Mouse (Mus musculus): ENCODE results near the gene Sez6l. TPM values are rescaled to one million over a fixed set of nuclear protein-coding genes. Genes with fewer than 3 reads are reported as not detected.

The Sez6l gene
- polyA plus RNA-seq, 1 experiment from 2014 or later: 0.08 TPM

- Histone ChIP-seq H3K36me3 (ENCODE audit: control insufficient read depth, insufficient read depth, low read length) (peaks cover 11% of the 10 kb centered on the region; the same call in 1 of the 2 replicates), H3K27me3 (replicated peaks; ENCODE audit: control insufficient read depth, insufficient read depth, low read length) (no peaks in the 10 kb centered on the region), H3K4me3 (ENCODE audit: low read depth, low read length) (no peak overlapping the region), H3K4me1 (replicated peaks; ENCODE audit: control insufficient read depth, insufficient read depth, low read length) (peaks cover 5% of the 10 kb centered on the region), H3K4me2 (no peak overlapping the region), H3K27ac (ENCODE audit: low read depth, low read length) (no peak overlapping the region), H3K9ac (ENCODE audit: low read depth, low read length) (no peak overlapping the region), H3K9me3 (ENCODE audit: control insufficient read depth, low read length) (no peaks in the 10 kb centered on the region)
- 75% methylated on average over 6 of the region's 6 CpGs for WGBS
- DNase-seq (ENCODE audit: low spot score) (no peak), ATAC-seq (replicated peaks; ENCODE audit: low FRiP score) (no peak)
Measured at GRCm38 (mm10) chr5:112378716-112379115, 198.3 kb downstream of the Sez6l start.

DNA sequence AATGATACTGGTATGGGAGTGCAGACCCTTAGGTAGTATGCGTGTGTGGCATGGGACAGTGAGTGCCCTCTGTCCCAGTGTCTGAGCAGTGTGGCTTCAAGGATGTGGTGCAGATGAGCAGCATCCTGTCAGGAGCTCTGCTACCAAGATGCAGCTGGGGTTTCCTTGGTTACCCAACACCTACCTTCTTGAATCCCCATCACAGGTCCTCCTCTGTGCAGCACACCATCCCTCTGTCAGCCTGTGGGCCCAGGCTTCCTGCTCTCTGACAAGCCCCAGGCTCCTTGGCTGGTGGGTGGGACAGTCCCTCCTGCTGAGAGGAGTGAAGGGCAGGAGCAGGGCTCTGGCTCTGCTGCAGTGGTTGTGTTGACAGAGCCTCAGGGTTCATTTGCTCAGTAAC lies 199.6 kb downstream of the Sez6l start:
- Histone ChIP-seq H3K27ac (ENCODE audit: low read depth, low read length) (no peak overlapping the region), H3K27me3 (replicated peaks; ENCODE audit: control insufficient read depth, insufficient read depth, low read length) (no peaks in the 10 kb centered on the region), H3K9me3 (ENCODE audit: control insufficient read depth, low read length) (no peaks in the 10 kb centered on the region), H3K4me1 (replicated peaks; ENCODE audit: control insufficient read depth, insufficient read depth, low read length) (peaks cover 5% of the 10 kb centered on the region; the same call in 1 of the 2 replicates), H3K4me2 (no peak overlapping the region), H3K4me3 (ENCODE audit: low read depth, low read length) (no peak overlapping the region), H3K9ac (ENCODE audit: low read depth, low read length) (no peak overlapping the region), H3K36me3 (ENCODE audit: control insufficient read depth, insufficient read depth, low read length) (peaks cover 14% of the 10 kb centered on the region; the same call in 1 of the 2 replicates)
- WGBS: 100% methylated on average over 1 of the region's 1 CpGs
- DNase-seq (ENCODE audit: low spot score) (no peak), ATAC-seq (replicated peaks; ENCODE audit: low FRiP score) (no peak)

DNA sequence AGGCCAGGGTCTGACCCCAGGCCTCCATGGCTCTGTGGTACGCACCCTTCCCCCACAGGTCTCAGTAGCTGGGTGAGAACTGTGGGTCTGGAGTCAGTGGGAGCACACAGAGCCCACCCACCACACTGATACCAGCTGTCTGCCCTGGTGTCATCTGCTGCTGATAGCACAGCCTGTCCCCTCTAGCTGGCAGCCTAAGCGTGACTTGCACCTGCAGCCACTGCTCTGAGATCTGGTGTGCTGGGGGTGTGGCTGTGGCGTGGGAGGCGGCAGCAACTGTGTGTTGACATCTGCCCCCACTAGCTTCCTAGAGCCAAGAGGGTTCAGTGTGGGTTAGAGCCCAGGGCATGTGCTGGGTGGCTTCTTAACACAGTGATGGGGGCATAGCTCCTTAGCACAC lies 200.9 kb downstream of the Sez6l start:
- no peak overlapping the region for H3K9ac ChIP-seq (ENCODE audit: low read depth, low read length)
- peaks cover 15% of the 10 kb centered on the region; the same call in 1 of the 2 replicates for H3K36me3 ChIP-seq (ENCODE audit: control insufficient read depth, insufficient read depth, low read length)
- peaks cover 5% of the 10 kb centered on the region; the same call in 1 of the 2 replicates for H3K4me1 ChIP-seq (replicated peaks; ENCODE audit: control insufficient read depth, insufficient read depth, low read length)
- DNase-seq (ENCODE audit: low spot score): no peak
- no peak overlapping the region for H3K27ac ChIP-seq (ENCODE audit: low read depth, low read length)
- no peak overlapping the region for H3K4me3 ChIP-seq (ENCODE audit: low read depth, low read length)
- WGBS: 80% methylated on average over 4 of the region's 4 CpGs
- no peak overlapping the region for H3K4me2 ChIP-seq
- no peaks in the 10 kb centered on the region for H3K27me3 ChIP-seq (replicated peaks; ENCODE audit: control insufficient read depth, insufficient read depth, low read length)
- ATAC-seq (replicated peaks; ENCODE audit: low FRiP score): peak; percentile 56
- H3K9me3 ChIP-seq (ENCODE audit: control insufficient read depth, low read length): no peaks in the 10 kb centered on the region

- H3K27ac ChIP-seq (ENCODE audit: low read depth, low read length): no peak overlapping the region
- peaks cover 5% of the 10 kb centered on the region; the same call in 1 of the 2 replicates for H3K4me1 ChIP-seq (replicated peaks; ENCODE audit: control insufficient read depth, insufficient read depth, low read length)
- no peaks in the 10 kb centered on the region for H3K9me3 ChIP-seq (ENCODE audit: control insufficient read depth, low read length)
- ATAC-seq (replicated peaks; ENCODE audit: low FRiP score) (no peak), DNase-seq (ENCODE audit: low spot score) (no peak)
- no peak overlapping the region for H3K4me2 ChIP-seq
- WGBS: 84% methylated on average over 7 of the region's 7 CpGs
- peaks cover 19% of the 10 kb centered on the region; the same call in 1 of the 2 replicates for H3K36me3 ChIP-seq (ENCODE audit: control insufficient read depth, insufficient read depth, low read length)
- H3K27me3 ChIP-seq (replicated peaks; ENCODE audit: control insufficient read depth, insufficient read depth, low read length): no peaks in the 10 kb centered on the region
- H3K4me3 ChIP-seq (ENCODE audit: low read depth, low read length): no peak overlapping the region
- H3K9ac ChIP-seq (ENCODE audit: low read depth, low read length): no peak overlapping the region
Measured at GRCm38 (mm10) chr5:112371933-112372332, 205.1 kb downstream of the Sez6l start.

- Histone ChIP-seq H3K27ac (ENCODE audit: low read depth, low read length) (no peak overlapping the region), H3K27me3 (replicated peaks; ENCODE audit: control insufficient read depth, insufficient read depth, low read length) (no peaks in the 10 kb centered on the region), H3K9ac (ENCODE audit: low read depth, low read length) (no peak overlapping the region), H3K4me3 (ENCODE audit: low read depth, low read length) (no peak overlapping the region), H3K4me2 (no peak overlapping the region), H3K4me1 (replicated peaks; ENCODE audit: control insufficient read depth, insufficient read depth, low read length) (no peaks in the 10 kb centered on the region), H3K36me3 (ENCODE audit: control insufficient read depth, insufficient read depth, low read length) (peaks cover 19% of the 10 kb centered on the region; the same call in 1 of the 2 replicates), H3K9me3 (ENCODE audit: control insufficient read depth, low read length) (no peaks in the 10 kb centered on the region)
- ATAC-seq (replicated peaks; ENCODE audit: low FRiP score) (no peak), DNase-seq (ENCODE audit: low spot score) (no peak)
- 92% methylated on average over 12 of the region's 12 CpGs for WGBS
Measured at GRCm38 (mm10) chr5:112370236-112370813, 206.7 kb downstream of the Sez6l start.

- DNase-seq (ENCODE audit: low spot score): no peak
- Histone ChIP-seq H3K4me2 (no peak overlapping the region), H3K4me1 (replicated peaks; ENCODE audit: control insufficient read depth, insufficient read depth, low read length) (no peaks in the 10 kb centered on the region), H3K4me3 (ENCODE audit: low read depth, low read length) (no peak overlapping the region), H3K9ac (ENCODE audit: low read depth, low read length) (no peak overlapping the region), H3K9me3 (ENCODE audit: control insufficient read depth, low read length) (no peaks in the 10 kb centered on the region), H3K27me3 (replicated peaks; ENCODE audit: control insufficient read depth, insufficient read depth, low read length) (no peaks in the 10 kb centered on the region), H3K36me3 (ENCODE audit: control insufficient read depth, insufficient read depth, low read length) (peaks cover 22% of the 10 kb centered on the region; the same call in 1 of the 2 replicates), H3K27ac (ENCODE audit: low read depth, low read length) (no peak overlapping the region)
- 91% methylated on average over 13 of the region's 13 CpGs for WGBS
- no peak for ATAC-seq (replicated peaks; ENCODE audit: low FRiP score)
Measured at GRCm38 (mm10) chr5:112369326-112369725, 207.7 kb downstream of the Sez6l start.

Other genes starting within 250 kb of the Sez6l start
- 35.3 and 36.5 TPM in 2 replicates for gene Srrd, start 234.1 kb downstream of the Sez6l start, polyA plus RNA-seq (2014; fragmentation: Nextera tagmentation; extraction: Ambion mirVana)
- gene Hps4, start 234.1 kb downstream of the Sez6l start, polyA plus RNA-seq (2014; fragmentation: Nextera tagmentation; extraction: Ambion mirVana): 25.5 and 32.2 TPM in 2 replicates
- 0.29 and 0.36 TPM in 2 replicates for gene Gm6583, start 221.2 kb downstream of the Sez6l start, polyA plus RNA-seq (2014; fragmentation: Nextera tagmentation; extraction: Ambion mirVana)
- gene Asphd2, start 182.3 kb downstream of the Sez6l start, polyA plus RNA-seq (2014; fragmentation: Nextera tagmentation; extraction: Ambion mirVana): 2.6 and 3.7 TPM in 2 replicates
- not detected in 2 replicates for gene Gm6588, start 127.8 kb downstream of the Sez6l start, polyA plus RNA-seq (2014; fragmentation: Nextera tagmentation; extraction: Ambion mirVana)

Measured in liver, embryonic 11.5 days (tissue).